Mouse (Mus musculus): ENCODE results near the gene Rnf185. TPM values are rescaled to one million over a fixed set of nuclear protein-coding genes. Genes with fewer than 3 reads are reported as not detected.

Rnf185 gene
- polyA plus RNA-seq (2015; fragmentation: Nextera tagmentation; extraction: Ambion mirVana) = 6.1 and 9.4 TPM in 2 replicates

DNA sequence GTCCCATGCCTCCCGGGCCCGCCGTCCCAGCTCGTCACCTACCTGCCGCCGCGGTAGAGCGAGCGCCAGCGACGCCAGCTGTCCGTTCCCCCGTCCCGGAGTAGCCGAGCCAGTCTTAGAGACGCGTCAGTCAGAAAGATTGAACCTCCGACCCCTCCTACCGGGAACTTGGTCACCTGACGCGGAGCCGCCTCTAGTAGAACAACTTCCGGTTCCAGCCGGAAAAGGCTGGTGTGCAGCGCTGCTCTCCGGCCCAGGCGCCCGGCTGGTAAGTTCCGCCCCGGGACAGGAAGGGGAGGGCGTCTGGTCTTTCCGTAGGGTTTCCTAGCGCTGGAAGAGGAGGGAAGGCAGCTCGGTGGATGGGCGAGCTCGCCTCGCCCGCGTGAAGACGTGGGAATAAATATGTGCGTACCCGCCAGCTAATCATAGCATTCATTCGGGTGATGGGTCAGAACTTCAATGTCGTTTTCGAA is at the start of gene Rnf185:
Gene Rnf185, minus strand, starts transcription at position 197 of the 473 bp plus-strand sequence.

GRCm38 (mm10) chr11:3487952-3488570 is 35.9 kb upstream of the Rnf185 start, which contains the start of gene Pla2g3:
Gene Pla2g3 (plus strand): TSS chr11:3488284.

GRCm38 (mm10) chr11:3408997-3409732 is 43.0 kb downstream of the Rnf185 start, which contains the start of gene Limk2:
Gene Limk2 (minus strand): TSS chr11:3409189.

Other genes starting within 250 kb of the Rnf185 start
- 34.1 and 36.6 TPM in 2 replicates for gene Eif4enif1, start 250.0 kb downstream of the Rnf185 start, polyA plus RNA-seq (2015; fragmentation: Nextera tagmentation; extraction: Ambion mirVana)
- gene Drg1, start 185.9 kb downstream of the Rnf185 start, polyA plus RNA-seq (2015; fragmentation: Nextera tagmentation; extraction: Ambion mirVana) = 130 and 132 TPM in 2 replicates
- gene Patz1, start 163.5 kb downstream of the Rnf185 start, polyA plus RNA-seq (2015; fragmentation: Nextera tagmentation; extraction: Ambion mirVana) = 21.2 and 22.8 TPM in 2 replicates
- gene Pik3ip1, start 122.0 kb downstream of the Rnf185 start, polyA plus RNA-seq (2015; fragmentation: Nextera tagmentation; extraction: Ambion mirVana) = 8.5 and 9.0 TPM in 2 replicates
- 23.6 and 26.8 TPM in 2 replicates for gene Limk2, start 43.2 kb downstream of the Rnf185 start, polyA plus RNA-seq (2015; fragmentation: Nextera tagmentation; extraction: Ambion mirVana)
- 0.22 TPM in 2 replicates for gene Pla2g3, start 35.9 kb upstream of the Rnf185 start, polyA plus RNA-seq (2015; fragmentation: Nextera tagmentation; extraction: Ambion mirVana)
- 1.5 and 2.2 TPM in 2 replicates for gene Inpp5j, start 52.5 kb upstream of the Rnf185 start, polyA plus RNA-seq (2015; fragmentation: Nextera tagmentation; extraction: Ambion mirVana)
- 40.3 and 50.7 TPM in 2 replicates for gene Selenom, start 62.3 kb upstream of the Rnf185 start, polyA plus RNA-seq (2015; fragmentation: Nextera tagmentation; extraction: Ambion mirVana)
- 17.0 and 18.6 TPM in 2 replicates for gene Smtn, start 88.2 kb upstream of the Rnf185 start, polyA plus RNA-seq (2015; fragmentation: Nextera tagmentation; extraction: Ambion mirVana)
- gene Morc2a, start 196.8 kb upstream of the Rnf185 start, polyA plus RNA-seq (2015; fragmentation: Nextera tagmentation; extraction: Ambion mirVana) = 8.2 and 8.3 TPM in 2 replicates